Mouse (Mus musculus) thymus, adult 2 months (tissue): ENCODE results near the gene Triobp. TPM values are rescaled to one million over a fixed set of nuclear protein-coding genes. Genes with fewer than 3 reads are reported as not detected.
"Not testable (repeated sequence)": the region's sequence is repeated elsewhere in the genome, so short reads cannot be mapped to it uniquely, and the experiment has no call there.

ENCODE experiments used
- DNase-seq: peaks from one replicate; pipeline ENCODE4 v3.0.0; 2021
- H3K27ac ChIP-seq: fragments of 200-500 bp; 2 replicates; pipeline ENCODE4 v1.5.1; 2012; ENCODE audit warnings: low read length, control low read depth; ENCODE audit not compliant: control insufficient read depth, insufficient read depth
- H3K27me3 ChIP-seq: fragments of 200-500 bp; 2 replicates; pipeline ENCODE4 v1.6.1; 2012; ENCODE audit warnings: mild to moderate bottlenecking, low read length, moderate library complexity, mixed read lengths; ENCODE audit not compliant: control insufficient read depth, insufficient read depth
- H3K36me3 ChIP-seq: fragments of 200-500 bp; 2 replicates; pipeline ENCODE4 v1.6.1; 2012; ENCODE audit warnings: mild to moderate bottlenecking, low read length, moderate library complexity; ENCODE audit not compliant: control insufficient read depth, insufficient read depth
- H3K4me1 ChIP-seq: fragments of 200-500 bp; replicated peaks from 2 replicates; pipeline ENCODE4 v1.6.1; 2012; ENCODE audit warnings: low read length; ENCODE audit not compliant: control insufficient read depth, insufficient read depth
- H3K4me3 ChIP-seq: fragments of 200-500 bp; 2 replicates; pipeline ENCODE4 v1.5.1; 2012; ENCODE audit warnings: mild to moderate bottlenecking, low read length, control low read depth, moderate library complexity; ENCODE audit not compliant: control insufficient read depth, insufficient read depth
- CTCF ChIP-seq: fragments of 200-500 bp; IDR thresholded peaks from 2 replicates; pipeline ENCODE4 v1.5.1; 2012; ENCODE audit warnings: mild to moderate bottlenecking, control low read depth, low read length, moderate library complexity, borderline replicate concordance; ENCODE audit not compliant: control insufficient read depth, poor library complexity, insufficient read depth; ENCODE audit errors: extremely low read depth
- POLR2A ChIP-seq: fragments of 200-500 bp; IDR thresholded peaks from 2 replicates; pipeline ENCODE4 v1.6.1; 2012; ENCODE audit warnings: mild to moderate bottlenecking, low read length, control low read depth, moderate library complexity; ENCODE audit not compliant: control insufficient read depth, poor library complexity, insufficient read depth; ENCODE audit errors: extremely low read depth
- WGBS: fragments of 180-500 bp; shearing (Covaris S2); methylation state at CpG from one replicate; pipeline ENCODE4 v1.1.7; 2018; 5-methylcytosine and 5-hydroxymethylcytosine counted together
- polyA plus RNA-seq: library from polyadenylated mRNA; depleted of rRNA; stranded (reverse); fragments of >200 nt; gene quantifications from 2 replicates; pipeline ENCODE4 v1.2.3, GENCODE M21; 2012

The Triobp gene
- polyA plus RNA-seq, 1 experiment: 52.2 TPM

DNA sequence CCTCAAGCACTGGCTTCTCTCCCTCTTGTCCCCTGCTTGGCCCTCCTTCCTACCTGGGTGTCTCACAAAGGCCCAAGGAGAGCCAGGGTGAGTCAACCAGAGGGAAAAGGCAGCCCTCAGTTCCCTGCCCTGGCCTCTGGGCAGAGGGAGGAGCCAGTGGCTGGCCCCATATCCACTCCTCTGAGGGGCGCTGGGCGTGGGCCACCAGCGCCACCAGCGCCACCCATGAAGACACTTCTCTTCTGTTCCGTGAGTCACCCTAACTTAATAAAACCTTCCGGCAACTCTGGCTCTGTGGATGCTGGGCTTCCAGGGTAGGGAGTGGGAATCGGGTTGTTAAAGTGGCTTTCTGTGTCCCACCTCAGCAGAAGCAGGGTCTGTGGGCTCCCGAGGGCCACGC, 58.1 kb downstream of the Triobp start:
- no peak overlapping the region for H3K4me3 ChIP-seq
- DNase-seq: no peak
- no peaks in the 10 kb centered on the region for H3K27me3 ChIP-seq
- H3K27ac ChIP-seq: no peak overlapping the region
- 97% methylated on average over 9 of the region's 9 CpGs for WGBS
- TF ChIP-seq POLR2A (no peak), CTCF (no peak)
- 0 out of 2 replicates have a peak, but pooled peaks cover under 1% of the 10 kb centered on the region for H3K4me1 ChIP-seq
- H3K36me3 ChIP-seq: 0 out of 2 replicates have a peak, but pooled peaks cover 3% of the 10 kb centered on the region

DNA sequence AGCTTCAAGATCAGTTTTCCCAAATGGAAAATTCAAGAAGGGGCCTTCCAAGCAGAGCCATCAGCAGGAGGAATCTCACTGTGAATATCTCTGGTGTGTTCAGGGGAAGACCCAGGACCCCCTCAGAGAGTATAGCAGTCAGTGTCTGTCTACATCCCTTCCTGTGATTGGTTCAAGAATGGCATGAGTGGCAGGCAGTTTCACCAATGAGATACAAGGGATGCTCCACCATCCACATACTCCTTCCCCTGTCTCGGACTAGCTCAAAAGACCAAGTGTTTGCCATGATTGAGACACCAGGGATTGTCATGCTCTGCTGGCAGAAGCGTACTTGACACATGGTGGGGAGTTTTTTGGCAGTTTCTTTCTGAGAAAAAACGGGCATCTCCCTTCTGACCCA, 59.1 kb downstream of the Triobp start:
- H3K27me3 ChIP-seq: no peaks in the 10 kb centered on the region
- DNase-seq: no peak
- no peak overlapping the region for H3K27ac ChIP-seq
- no peak overlapping the region for H3K4me3 ChIP-seq
- TF ChIP-seq CTCF (no peak), POLR2A (no peak)
- no peaks in the 10 kb centered on the region for H3K36me3 ChIP-seq
- 86% methylated on average over 3 of the region's 3 CpGs for WGBS
- no peaks in the 10 kb centered on the region for H3K4me1 ChIP-seq

- TF ChIP-seq CTCF (no peak), POLR2A (no peak)
- Histone ChIP-seq H3K27me3 (no peaks in the 10 kb centered on the region), H3K36me3 (no peaks in the 10 kb centered on the region), H3K4me3 (no peak overlapping the region), H3K27ac (no peak overlapping the region), H3K4me1 (no peaks in the 10 kb centered on the region)
- WGBS: 97% methylated on average over 5 of the region's 5 CpGs
- DNase-seq: no peak
Measured at GRCm38 (mm10) chr15:79007059-79007458, 59.5 kb downstream of the Triobp start.

DNA sequence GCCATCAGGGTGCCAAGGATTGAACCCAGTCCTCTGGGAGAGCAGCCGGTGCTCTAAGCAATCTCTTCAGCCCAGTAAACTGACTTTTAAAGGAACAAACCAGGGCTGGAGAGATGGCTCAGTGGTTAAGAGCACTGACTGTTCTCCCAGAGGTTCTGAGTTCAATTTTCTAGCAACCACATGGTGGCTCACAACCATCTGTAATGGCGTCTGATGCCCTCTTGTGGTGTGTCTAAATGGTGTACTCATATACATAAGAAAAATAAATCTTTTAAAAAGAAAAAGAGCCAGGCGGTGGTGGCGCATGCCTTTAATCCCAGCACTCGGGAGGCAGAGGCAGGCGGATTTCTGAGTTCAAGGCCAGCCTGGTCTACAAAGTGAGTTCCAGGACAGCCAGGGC, 60.3 kb downstream of the Triobp start:
- not testable (repeated sequence) for DNase-seq, H3K36me3 ChIP-seq, H3K27ac ChIP-seq, H3K4me1 ChIP-seq, H3K4me3 ChIP-seq, H3K27me3 ChIP-seq
- 93% methylated on average over 6 of the region's 6 CpGs for WGBS

DNA sequence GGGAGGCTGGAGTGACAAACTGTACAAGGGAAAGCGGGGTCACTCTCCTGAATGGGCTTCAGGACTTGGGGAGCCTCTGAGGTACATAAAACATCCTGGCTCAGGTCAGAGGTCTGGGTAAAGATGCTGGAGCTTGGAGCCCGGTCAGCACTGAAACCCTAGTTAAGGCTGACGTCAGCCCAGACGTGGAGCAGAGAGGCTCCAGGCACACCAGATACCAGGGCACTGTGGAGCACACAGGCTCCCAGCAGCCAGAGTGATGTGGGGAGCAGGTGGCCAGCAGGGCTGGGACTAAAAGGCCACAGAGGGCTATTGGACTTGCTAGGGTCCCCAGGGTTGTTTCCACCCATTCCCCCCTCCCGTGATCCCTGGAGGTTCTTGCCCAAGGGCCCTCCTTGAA, 62.2 kb downstream of the Triobp start:
- Histone ChIP-seq H3K4me3 (no peak overlapping the region), H3K36me3 (no peaks in the 10 kb centered on the region), H3K4me1 (no peaks in the 10 kb centered on the region), H3K27ac (no peak overlapping the region), H3K27me3 (no peaks in the 10 kb centered on the region)
- no peak for DNase-seq
- WGBS: 96% methylated on average over 5 of the region's 5 CpGs
- TF ChIP-seq POLR2A (no peak), CTCF (no peak)

DNA sequence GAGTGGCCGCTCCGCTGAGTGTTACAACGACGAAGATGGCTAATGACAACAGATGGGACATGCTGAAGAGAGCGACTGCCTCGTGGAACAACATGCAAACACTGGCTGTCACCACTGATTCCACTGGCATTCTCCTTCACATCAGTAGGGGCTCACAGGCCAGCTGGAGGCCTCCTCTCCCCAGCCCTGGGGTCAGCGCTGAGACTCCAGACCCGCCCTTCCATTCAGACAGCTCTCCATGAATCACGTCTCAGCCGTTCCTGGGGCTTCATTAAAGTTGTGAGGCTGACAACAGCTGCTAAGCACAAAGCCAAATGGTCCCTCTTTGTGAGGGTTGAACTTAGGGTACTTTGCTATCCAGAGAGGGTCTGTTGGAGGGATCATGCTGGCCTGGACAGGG, 64.0 kb downstream of the Triobp start:
- no peak overlapping the region for H3K27ac ChIP-seq
- DNase-seq: no peak
- H3K4me3 ChIP-seq: no peak overlapping the region
- no peaks in the 10 kb centered on the region for H3K4me1 ChIP-seq
- H3K36me3 ChIP-seq: no peaks in the 10 kb centered on the region
- H3K27me3 ChIP-seq: no peaks in the 10 kb centered on the region
- 88% methylated on average over 10 of the region's 10 CpGs for WGBS
- TF ChIP-seq POLR2A (no peak), CTCF (no peak)

DNA sequence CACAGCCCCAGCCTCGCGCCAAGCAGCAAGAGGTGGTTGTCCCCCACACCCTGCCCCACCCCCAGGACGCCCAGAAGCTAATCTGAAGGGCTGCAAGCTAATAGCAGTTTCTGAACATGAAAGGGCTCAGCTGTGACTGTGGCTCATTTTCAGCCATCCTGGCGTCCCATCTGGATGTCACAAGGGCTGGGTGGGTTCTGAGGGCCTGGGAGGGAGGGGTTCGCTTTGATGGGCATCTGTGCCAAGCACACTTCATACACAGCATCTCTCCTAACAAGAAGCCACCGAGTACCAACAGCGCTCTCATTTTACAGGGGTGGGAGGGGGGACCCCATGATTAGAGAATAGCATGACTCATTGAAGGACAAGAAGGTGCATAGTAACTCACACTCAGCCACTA, 65.9 kb downstream of the Triobp start:
- 80% methylated on average over 7 of the region's 7 CpGs for WGBS
- DNase-seq: no peak
- H3K36me3 ChIP-seq: no peaks in the 10 kb centered on the region
- no peak overlapping the region for H3K4me3 ChIP-seq
- H3K4me1 ChIP-seq: no peaks in the 10 kb centered on the region
- no peak overlapping the region for H3K27ac ChIP-seq
- TF ChIP-seq CTCF (no peak), POLR2A (no peak)
- no peaks in the 10 kb centered on the region for H3K27me3 ChIP-seq
